Mouse (Mus musculus) spleen, adult 2 months (tissue): Measurements from ENCODE around the gene Tbx10.
"Not testable (repeated sequence)": the region's sequence is repeated elsewhere in the genome, so short reads cannot be mapped to it uniquely, and the experiment has no call there.

ENCODE experiments used
- CTCF ChIP-seq: fragments of 200-500 bp; IDR thresholded peaks from 2 replicates; pipeline ENCODE4 v1.5.1; 2011; ENCODE audit warnings: mild to moderate bottlenecking, inconsistent platforms; ENCODE audit not compliant: insufficient read depth, insufficient read length, insufficient replicate concordance; ENCODE audit errors: extremely low read depth
- POLR2A ChIP-seq: fragments of 200-500 bp; IDR thresholded peaks from 2 replicates; pipeline ENCODE4 v1.6.1; 2011; ENCODE audit warnings: low read depth, low read length, inconsistent platforms

DNA sequence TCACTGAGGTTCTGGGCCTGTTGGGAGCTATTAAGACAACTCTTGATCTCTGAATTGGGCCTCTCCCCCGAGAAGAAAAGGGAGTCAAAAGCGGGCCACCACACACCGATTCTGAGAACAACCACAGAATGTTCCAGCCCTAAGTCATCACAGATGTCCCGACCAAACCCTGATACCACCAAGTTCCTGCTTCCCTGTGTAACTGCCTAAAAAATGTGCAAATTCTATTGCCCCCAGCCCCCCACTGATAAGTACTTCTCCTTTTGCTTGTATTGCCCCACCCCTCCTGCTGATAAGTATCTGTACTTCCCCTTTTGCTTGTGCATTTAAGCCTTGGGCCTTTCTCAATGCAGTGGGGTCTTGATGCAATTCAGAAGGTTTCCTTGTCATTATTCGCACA lies 51.6 kb downstream of the Tbx10 start:
- not testable (repeated sequence) for TF ChIP-seq POLR2A, CTCF
